ENCODE assay signal across 10 mouse cellular contexts in the genomic region with DNA sequence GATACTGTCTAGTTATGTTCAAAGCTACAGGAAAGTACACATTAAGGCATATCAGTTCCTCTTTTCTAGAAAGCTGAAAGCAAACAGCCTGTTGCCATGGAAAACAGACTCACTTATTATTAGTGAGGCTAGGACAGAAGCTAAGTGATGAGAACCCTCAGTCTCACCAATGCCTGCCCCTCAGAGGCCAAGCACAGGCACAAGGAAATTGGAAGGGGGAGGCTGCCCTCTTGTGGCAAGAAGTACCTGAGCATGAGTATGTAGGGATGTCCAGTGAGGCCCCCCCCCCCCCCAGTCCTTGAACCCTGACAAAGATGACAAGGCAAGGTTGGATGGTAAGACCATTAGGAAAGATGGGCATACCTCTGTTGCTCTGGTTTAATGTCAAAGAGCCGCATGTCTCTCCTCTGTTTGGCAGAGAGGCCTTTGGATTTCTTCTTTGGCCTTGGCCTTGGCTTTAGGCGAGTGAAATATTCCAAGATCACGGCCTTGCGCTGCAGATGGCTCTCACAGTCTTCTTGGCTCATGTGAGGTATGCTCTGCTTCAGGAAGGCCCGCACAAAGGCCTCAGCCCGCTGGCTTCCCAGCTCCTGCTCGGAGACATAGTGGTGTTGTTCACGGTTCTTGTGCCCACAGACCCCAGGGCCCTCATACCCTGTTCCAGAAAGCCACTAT. TPM values are rescaled to one million over a fixed set of nuclear protein-coding genes. Genes with fewer than 3 reads are reported as not detected.
DNase-seq lines count a peak whose midpoint lies in the region; ATAC-seq and TF ChIP-seq lines count a peak whose summit lies in the region.
"Had no signal": no experiment of that assay in that cellular context is flagged by ENCODE, and none has a peak within 500 bp of the region (broad histone marks: within the 10 kb centered on the region; RNA-seq: fewer than 3 reads in every experiment).

No protein-coding gene starts in this region.

- H3K4me2 ChIP-seq in forebrain, embryonic 11.5 days (ENCODE audit: low read depth, low read length, severe bottlenecking): no peak overlapping the region
- H3K4me2 ChIP-seq in forebrain, embryonic 13.5 days: no peak overlapping the region
- H3K4me2 ChIP-seq in heart, embryonic 15.5 days: no peak overlapping the region
- no peak overlapping the region for H3K4me2 ChIP-seq in liver, postnatal 0 days (ENCODE audit: low read depth, low read length)
- H3K4me2 ChIP-seq: heart, embryonic 13.5 days had no signal

- H3K27ac ChIP-seq in forebrain, embryonic 11.5 days (ENCODE audit: low read depth, low read length): no peak overlapping the region
- H3K27ac ChIP-seq in forebrain, embryonic 13.5 days: no peak overlapping the region
- no peak overlapping the region for H3K27ac ChIP-seq in spleen, adult 2 months (ENCODE audit: insufficient read depth, low read length)
- no peak overlapping the region for H3K27ac ChIP-seq in heart, embryonic 15.5 days
- H3K27ac ChIP-seq in liver, postnatal 0 days (ENCODE audit: low read depth): no peak overlapping the region
- H3K27ac ChIP-seq: heart, embryonic 13.5 days had no signal

- no peaks in the 10 kb centered on the region for H3K9me3 ChIP-seq in forebrain, embryonic 11.5 days (ENCODE audit: control insufficient read depth, low read length)
- H3K9me3 ChIP-seq in forebrain, embryonic 13.5 days (replicated peaks): no peaks in the 10 kb centered on the region
- no peaks in the 10 kb centered on the region for H3K9me3 ChIP-seq in heart, embryonic 15.5 days (replicated peaks)
- no peaks in the 10 kb centered on the region for H3K9me3 ChIP-seq in liver, postnatal 0 days (ENCODE audit: low read length)
- H3K9me3 ChIP-seq: heart, embryonic 13.5 days had no signal

- TF ChIP-seq CTCF in spleen, adult 2 months (IDR thresholded peaks at IDR 0.05; ENCODE audit: extremely low read depth, insufficient read depth, insufficient read length, insufficient replicate concordance): peak; percentile 15; the same call in 1 of the 2 replicates
- TF ChIP-seq CTCF in liver, postnatal 0 days (IDR thresholded peaks at IDR 0.05; ENCODE audit: low read depth): peak; percentile 64

- H3K4me1 ChIP-seq in forebrain, embryonic 11.5 days (replicated peaks; ENCODE audit: control insufficient read depth, insufficient read depth, low read length): peaks cover 4% of the 10 kb centered on the region; the same call in 1 of the 2 replicates
- H3K4me1 ChIP-seq in forebrain, embryonic 13.5 days: peaks cover 16% of the 10 kb centered on the region
- peaks cover 7% of the 10 kb centered on the region; the same call in 1 of the 2 replicates for H3K4me1 ChIP-seq in spleen, adult 2 months (ENCODE audit: control insufficient read depth, insufficient read depth, insufficient read length)
- H3K4me1 ChIP-seq in heart, embryonic 15.5 days (replicated peaks): peaks cover 17% of the 10 kb centered on the region
- peaks cover 13% of the 10 kb centered on the region for H3K4me1 ChIP-seq in liver, postnatal 0 days (ENCODE audit: insufficient read depth)

- no peak overlapping the region for H3K9ac ChIP-seq in forebrain, embryonic 11.5 days (ENCODE audit: low read length)
- H3K9ac ChIP-seq in forebrain, embryonic 13.5 days: no peak overlapping the region
- no peak overlapping the region for H3K9ac ChIP-seq in heart, embryonic 15.5 days
- no peak overlapping the region for H3K9ac ChIP-seq in liver, postnatal 0 days (replicated peaks)
- H3K9ac ChIP-seq: heart, embryonic 13.5 days had no signal

- no peak for TF ChIP-seq POLR2A in spleen, adult 2 months (IDR thresholded peaks at IDR 0.05; ENCODE audit: low read depth, low read length)

- whole genome bisulfite sequencing in forebrain, embryonic 11.5 days: 91% methylated on average over 8 of the region's 8 CpGs
- WGBS in forebrain, embryonic 13.5 days: 91% methylated on average over 8 of the region's 8 CpGs
- WGBS in spleen, adult 2 months: 94% methylated on average over 8 of the region's 8 CpGs
- 89% methylated on average over 8 of the region's 8 CpGs for WGBS in heart, embryonic 15.5 days
- 83% methylated on average over 8 of the region's 8 CpGs for WGBS in liver, postnatal 0 days (ENCODE audit: insufficient replicate concordance)

- no peaks in the 10 kb centered on the region for H3K27me3 ChIP-seq in forebrain, embryonic 11.5 days (ENCODE audit: control insufficient read depth, insufficient read depth, low read length)
- no peaks in the 10 kb centered on the region for H3K27me3 ChIP-seq in forebrain, embryonic 13.5 days
- no peaks in the 10 kb centered on the region for H3K27me3 ChIP-seq in spleen, adult 2 months (ENCODE audit: control insufficient read depth, insufficient read depth, low read length)
- H3K27me3 ChIP-seq in heart, embryonic 15.5 days: no peaks in the 10 kb centered on the region
- no peaks in the 10 kb centered on the region for H3K27me3 ChIP-seq in liver, postnatal 0 days (ENCODE audit: insufficient read depth, low read length)
- H3K27me3 ChIP-seq: heart, embryonic 13.5 days had no signal

- no peak for TF ChIP-seq EP300 in liver, postnatal 0 days (IDR thresholded peaks at IDR 0.05; ENCODE audit: low read depth)

- no peak for ATAC-seq in forebrain, embryonic 11.5 days (replicated peaks; ENCODE audit: low FRiP score)
- ATAC-seq in forebrain, embryonic 13.5 days: no peak
- ATAC-seq in heart, embryonic 15.5 days (replicated peaks; ENCODE audit: insufficient number of reproducible peaks, insufficient read depth, low FRiP score, low read depth): peak; percentile 51; the same call in 1 of the 2 replicates
- ATAC-seq in liver, postnatal 0 days: no peak

- peaks cover 8% of the 10 kb centered on the region for H3K36me3 ChIP-seq in forebrain, embryonic 11.5 days (ENCODE audit: control insufficient read depth, insufficient read depth, low read length)
- H3K36me3 ChIP-seq in forebrain, embryonic 13.5 days (ENCODE audit: poor library complexity, severe bottlenecking): peaks cover 69% of the 10 kb centered on the region
- H3K36me3 ChIP-seq in spleen, adult 2 months (ENCODE audit: control insufficient read depth, insufficient read depth, low read length): peaks cover 29% of the 10 kb centered on the region
- H3K36me3 ChIP-seq in heart, embryonic 15.5 days: peaks cover 59% of the 10 kb centered on the region
- H3K36me3 ChIP-seq in liver, postnatal 0 days (replicated peaks; ENCODE audit: insufficient read depth, low read length): peaks cover 43% of the 10 kb centered on the region

- H3K4me3 ChIP-seq in forebrain, embryonic 11.5 days (ENCODE audit: low read depth, low read length): no peak overlapping the region
- H3K4me3 ChIP-seq in forebrain, embryonic 13.5 days: no peak overlapping the region
- no peak overlapping the region for H3K4me3 ChIP-seq in spleen, adult 2 months (ENCODE audit: extremely low read depth, insufficient read depth, insufficient read length)
- no peak overlapping the region for H3K4me3 ChIP-seq in heart, embryonic 15.5 days
- H3K4me3 ChIP-seq in liver, postnatal 0 days (ENCODE audit: low read depth, low read length): no peak overlapping the region
- H3K4me3 ChIP-seq: heart, embryonic 13.5 days; myocyte had no signal

- DNase-seq in forebrain, embryonic 11.5 days (ENCODE audit: low spot score): peak; percentile 66
- peak in 1 of 2 experiments; percentile 22 for DNase-seq in spleen, adult 2 months (ENCODE audit: low read depth in 1 of 2, low spot score in 2 of 2)
- DNase-seq in spleen, adult 12 weeks (ENCODE audit: low spot score): no peak
- DNase-seq in cerebellum, adult 8-10 months: peak; percentile 72
- DNase-seq in liver, postnatal 0 days: peak; percentile 53
- DNase-seq in right cerebral cortex, postnatal 14 days: peak; percentile 31

RNA-seq across cellular contexts. Expression of gene Pop4, which starts 4.1 kb away (rescaled TPM):
- polyA plus RNA-seq in forebrain, embryonic 11.5 days (2014; fragmentation: Nextera tagmentation; extraction: Ambion mirVana): 101 and 105 TPM in 2 replicates
- polyA plus RNA-seq in forebrain, embryonic 13.5 days (2015; fragmentation: Nextera tagmentation; extraction: Ambion mirVana): 92.4 and 99.8 TPM in 2 replicates
- 4.0 and 5.1 TPM in 2 replicates for polyA plus RNA-seq in spleen, adult 2 months (2012; rRNA removed)
- polyA plus RNA-seq in heart, embryonic 15.5 days (2015; fragmentation: Nextera tagmentation; extraction: Ambion mirVana): 33.3 and 33.7 TPM in 2 replicates
- 10.7 and 11.2 TPM in 2 replicates for polyA plus RNA-seq in liver, postnatal 0 days (2015; fragmentation: Nextera tagmentation; extraction: Ambion mirVana)

RNA-seq across cellular contexts. Expression of gene Plekhf1, which starts 39.3 kb away (rescaled TPM):
- 1.4 and 1.6 TPM in 2 replicates for polyA plus RNA-seq in forebrain, embryonic 11.5 days (2014; fragmentation: Nextera tagmentation; extraction: Ambion mirVana)
- 0.67 and 0.71 TPM in 2 replicates for polyA plus RNA-seq in forebrain, embryonic 13.5 days (2015; fragmentation: Nextera tagmentation; extraction: Ambion mirVana)
- 1.6 TPM in 2 replicates for polyA plus RNA-seq in spleen, adult 2 months (2012; rRNA removed)
- polyA plus RNA-seq in heart, embryonic 15.5 days (2015; fragmentation: Nextera tagmentation; extraction: Ambion mirVana): 5.4 and 6.4 TPM in 2 replicates
- polyA plus RNA-seq in liver, postnatal 0 days (2015; fragmentation: Nextera tagmentation; extraction: Ambion mirVana): 0.57 and 0.58 TPM in 2 replicates
